Mouse (Mus musculus): ENCODE results near the gene Ccdc13. TPM values are rescaled to one million over a fixed set of nuclear protein-coding genes. Genes with fewer than 3 reads are reported as not detected.

The Ccdc13 gene
- polyA plus RNA-seq (2017; shearing (Covaris generic)) = under 1 TPM in 1 of 2 experiments, not detected in 1; 0.27 TPM

DNA sequence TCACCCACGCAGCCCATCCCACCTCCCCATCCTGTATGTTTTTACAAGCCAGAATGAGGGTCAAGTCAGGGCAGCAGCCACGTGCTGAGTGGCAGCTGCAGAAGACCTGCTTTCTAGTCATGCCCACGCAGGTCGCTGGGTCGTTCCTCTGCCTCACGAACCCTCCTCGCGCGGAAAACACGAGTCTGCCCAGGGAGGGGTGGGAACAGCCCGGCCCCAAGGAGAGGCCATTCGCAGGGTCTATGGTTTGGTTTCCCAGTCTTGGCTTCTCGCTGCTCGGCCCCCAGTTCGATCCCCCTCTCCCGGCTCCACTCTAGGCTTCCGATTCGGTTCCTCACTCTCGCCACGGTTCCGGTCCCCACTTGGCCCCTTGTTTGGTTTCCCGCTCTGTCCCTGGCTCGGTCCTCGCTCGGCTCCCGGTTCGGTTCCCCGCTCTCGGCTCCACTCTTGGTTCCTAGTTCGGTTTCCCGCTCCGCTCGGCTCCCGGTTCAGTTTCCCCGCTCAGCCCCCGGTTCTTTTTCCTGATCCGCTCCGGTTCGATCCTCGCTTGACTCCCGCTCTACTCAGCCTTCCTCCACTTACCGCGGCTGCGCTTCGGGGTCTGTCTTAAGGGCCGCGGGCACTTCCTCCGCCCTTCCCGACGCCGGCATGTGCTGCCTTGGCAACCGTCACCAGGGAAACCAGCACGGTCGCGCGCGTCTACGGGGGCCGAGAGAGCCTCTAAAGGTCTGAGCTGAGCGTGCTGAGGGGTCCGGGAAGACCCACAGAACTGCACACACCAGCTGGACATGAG is at the start of gene Ccdc13:
Gene Ccdc13 (minus strand): TSS at position 633 of the 793 bp plus-strand sequence.

GRCm38 (mm10) chr9:121858153-121858488 is 18.9 kb upstream of the Ccdc13 start, which contains the start of gene Higd1a:
TSS of gene Higd1a (minus strand) at chr9:121858362.

DNA sequence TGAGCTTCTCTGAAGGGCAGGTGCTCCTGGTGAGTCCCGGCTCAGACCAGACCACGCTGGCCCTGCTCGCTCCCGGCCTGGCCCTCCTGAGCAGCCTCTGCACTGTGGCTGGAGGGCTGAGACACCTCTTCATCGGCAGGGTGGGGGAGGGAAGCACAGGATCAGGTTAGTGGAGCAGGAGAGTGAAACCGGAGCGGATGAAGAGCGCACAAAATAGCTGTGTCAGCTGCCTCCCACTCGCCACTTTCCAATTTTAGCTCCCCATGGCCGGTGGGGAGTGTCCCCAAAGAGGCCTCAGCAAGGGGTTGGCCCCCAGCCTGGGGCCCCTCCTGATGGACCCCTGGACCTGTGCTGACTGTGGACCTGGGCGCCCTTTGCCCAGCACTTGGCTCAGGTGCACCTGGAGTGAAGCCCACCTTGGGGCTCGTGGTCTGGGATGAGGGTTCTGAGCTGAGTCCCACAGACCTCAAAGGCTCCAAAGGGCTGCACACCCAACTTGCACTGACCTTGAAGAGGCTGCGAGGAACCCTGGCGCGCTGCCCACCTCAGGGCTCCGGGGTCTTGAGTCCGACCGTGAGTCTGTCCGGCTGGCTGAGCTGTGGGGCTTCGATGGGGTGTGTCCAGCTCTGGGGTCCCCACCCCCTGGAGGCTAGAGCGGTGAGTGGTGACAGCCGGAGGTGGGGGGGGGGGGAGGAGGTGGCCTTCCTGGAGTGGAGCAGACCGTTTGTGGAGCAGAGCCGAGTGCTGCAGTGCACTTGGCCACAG is 47.3 kb downstream of the Ccdc13 start, which contains the start of gene Hhatl:
Gene Hhatl (minus strand): TSS at position 751 of the 765 bp plus-strand sequence.

DNA sequence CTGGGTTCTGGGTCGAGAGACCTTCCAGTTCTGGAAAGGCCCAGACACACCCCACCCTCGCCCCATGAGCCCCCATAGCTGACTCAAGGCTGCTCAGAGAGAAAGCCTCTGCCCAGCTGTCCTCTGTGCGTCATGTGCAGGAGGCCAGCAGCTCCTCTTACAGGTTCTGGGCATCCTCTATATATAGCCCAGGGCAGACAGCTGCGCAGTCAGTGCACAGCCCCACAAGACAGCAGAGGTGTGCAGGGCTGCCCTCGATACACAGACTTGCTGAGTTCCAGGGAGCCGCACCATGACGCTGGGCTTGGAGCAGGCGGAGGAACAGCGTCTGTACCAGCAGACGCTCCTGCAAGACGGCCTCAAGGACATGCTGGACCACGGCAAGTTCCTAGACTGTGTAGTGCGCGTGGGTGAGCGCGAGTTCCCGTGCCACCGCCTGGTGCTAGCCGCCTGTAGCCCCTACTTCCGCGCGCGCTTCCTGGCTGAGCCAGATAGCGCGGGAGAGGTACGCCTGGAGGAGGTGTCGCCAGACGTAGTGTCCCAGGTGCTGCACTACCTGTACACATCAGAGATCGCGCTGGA is 61.7 kb downstream of the Ccdc13 start, which contains the start of gene Klhl40:
Gene Klhl40 (plus strand): TSS at position 124 of the 582 bp plus-strand sequence.

GRCm38 (mm10) chr9:121759091-121760081 is 79.9 kb downstream of the Ccdc13 start, which contains the start of gene Zfp651:
TSS of gene Zfp651 (plus strand) at chr9:121759330.

Other genes starting within 250 kb of the Ccdc13 start
- not detected for gene Lyzl4, start 197.4 kb downstream of the Ccdc13 start, polyA plus RNA-seq (2017; shearing (Covaris generic))
- gene Vipr1, start 196.7 kb downstream of the Ccdc13 start, polyA plus RNA-seq (2017; shearing (Covaris generic)) = 10 to 100 TPM in 1 of 2 experiments, 1 to 10 TPM in 1; 4.6 to 17.7 TPM
- gene Sec22c, start 134.0 kb downstream of the Ccdc13 start, polyA plus RNA-seq (2017; shearing (Covaris generic)) = 10 to 100 TPM; 18.9 to 27.5 TPM
- 10 to 100 TPM; 25.5 to 30.2 TPM for gene Ss18l2, start 129.1 kb downstream of the Ccdc13 start, polyA plus RNA-seq (2017; shearing (Covaris generic))
- 100 to 1,000 TPM; 110 to 125 TPM for gene Nktr, start 120.3 kb downstream of the Ccdc13 start, polyA plus RNA-seq (2017; shearing (Covaris generic))
- under 1 TPM; 0.51 to 0.54 TPM for gene Zfp651, start 80.1 kb downstream of the Ccdc13 start, polyA plus RNA-seq (2017; shearing (Covaris generic))
- gene Klhl40, start 61.9 kb downstream of the Ccdc13 start, polyA plus RNA-seq (2017; shearing (Covaris generic)) = not detected
- gene Hhatl, start 47.0 kb downstream of the Ccdc13 start, polyA plus RNA-seq (2017; shearing (Covaris generic)) = under 1 TPM in 1 of 2 experiments, not detected in 1; 0.86 TPM
- 100 to 1,000 TPM; 101 to 111 TPM for gene Higd1a, start 18.9 kb upstream of the Ccdc13 start, polyA plus RNA-seq (2017; shearing (Covaris generic))
- not detected for gene Ackr2, start 58.9 kb upstream of the Ccdc13 start, polyA plus RNA-seq (2017; shearing (Covaris generic))
- gene Cyp8b1, start 76.8 kb upstream of the Ccdc13 start, polyA plus RNA-seq (2017; shearing (Covaris generic)) = under 1 TPM in 1 of 2 experiments, not detected in 1; 0.26 TPM
- gene Fam198a, start 111.5 kb upstream of the Ccdc13 start, polyA plus RNA-seq (2017; shearing (Covaris generic)) = under 1 TPM in 1 of 2 experiments, not detected in 1; 0.47 TPM
- gene Pomgnt2, start 157.6 kb upstream of the Ccdc13 start, polyA plus RNA-seq (2017; shearing (Covaris generic)) = not detected